Mouse (Mus musculus) embryonic facial prominence, embryonic 12.5 days (tissue): ENCODE results near the gene Mbd5. TPM values are rescaled to one million over a fixed set of nuclear protein-coding genes. Genes with fewer than 3 reads are reported as not detected.

ENCODE experiments used
- ATAC-seq: fragments of 200-750 bp; cut with Nextera tagmentation; 2 replicates; pipeline ENCODE4 v1.8.0; 2017; ENCODE audit not compliant: insufficient number of reproducible peaks, insufficient read depth, low FRiP score, low TSS enrichment
- H3K27ac ChIP-seq: fragments of 300-500 bp; sonication (generic); 2 replicates; pipeline ENCODE4 v1.5.1; 2016; ENCODE audit warnings: mild to moderate bottlenecking
- H3K27me3 ChIP-seq: fragments of 300-500 bp; sonication (generic); 2 replicates; pipeline ENCODE4 v1.6.1; 2016; ENCODE audit warnings: mild to moderate bottlenecking, moderate library complexity
- H3K36me3 ChIP-seq: fragments of 300-500 bp; sonication (generic); 2 replicates; pipeline ENCODE4 v1.6.1; 2016; ENCODE audit warnings: mild to moderate bottlenecking
- H3K4me1 ChIP-seq: fragments of 300-500 bp; sonication (generic); 2 replicates; pipeline ENCODE4 v1.6.1; 2016
- H3K4me2 ChIP-seq: fragments of 300-500 bp; sonication (generic); replicated peaks from 2 replicates; pipeline ENCODE4 v1.6.1; 2016; ENCODE audit warnings: mild to moderate bottlenecking, moderate library complexity
- H3K4me3 ChIP-seq: fragments of 300-500 bp; sonication (generic); 2 replicates; pipeline ENCODE4 v1.5.1; 2016; ENCODE audit warnings: mild to moderate bottlenecking
- H3K9ac ChIP-seq: fragments of 300-500 bp; sonication (generic); 2 replicates; pipeline ENCODE4 v1.6.1; 2016; ENCODE audit warnings: mild to moderate bottlenecking, moderate library complexity
- H3K9me3 ChIP-seq: fragments of 300-500 bp; sonication (generic); 2 replicates; pipeline ENCODE4 v1.6.1; 2016; ENCODE audit warnings: mild to moderate bottlenecking, moderate library complexity
- WGBS: fragments of 180-500 bp; shearing (Covaris S2); methylation state at CpG from one replicate; pipeline ENCODE4 v1.1.7; 2016; 5-methylcytosine and 5-hydroxymethylcytosine counted together
- polyA plus RNA-seq: library from polyadenylated mRNA; unstranded; fragments of >200 nt; fragmentation: Nextera tagmentation; extraction: Ambion mirVana; gene quantifications from 2 replicates; pipeline ENCODE4 v1.2.1, GENCODE M21; 2016

Gene Mbd5
- polyA plus RNA-seq, 1 experiment from 2014 or later: 29.8 TPM

DNA sequence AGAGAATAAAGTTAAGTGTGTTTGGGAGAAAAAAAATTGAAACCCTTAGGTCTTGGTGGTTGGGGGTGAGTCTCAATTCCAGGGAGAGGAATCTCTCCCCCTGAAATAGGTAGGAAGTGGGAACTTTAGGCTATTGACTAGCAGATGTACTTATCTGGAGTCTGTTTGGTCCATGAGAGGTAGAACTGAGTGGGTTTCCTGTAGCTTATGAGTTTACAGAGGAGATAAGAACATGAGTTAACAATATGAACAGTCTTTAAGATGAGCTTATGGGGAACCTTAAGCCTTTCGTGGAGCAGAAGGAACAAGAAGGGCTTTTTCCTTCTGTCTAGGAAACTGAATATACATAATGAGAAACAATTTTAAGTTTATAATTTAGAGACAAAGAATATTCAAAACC lies 404.8 kb downstream of the Mbd5 start:
- Histone ChIP-seq H3K4me1 (no peaks in the 10 kb centered on the region), H3K36me3 (no peaks in the 10 kb centered on the region), H3K27me3 (no peaks in the 10 kb centered on the region), H3K4me3 (no peak overlapping the region), H3K9ac (no peak overlapping the region), H3K27ac (no peak overlapping the region), H3K9me3 (no peaks in the 10 kb centered on the region), H3K4me2 (no peak overlapping the region)
- WGBS: 92% methylated on average over 1 of the region's 1 CpGs
- no peak for ATAC-seq

DNA sequence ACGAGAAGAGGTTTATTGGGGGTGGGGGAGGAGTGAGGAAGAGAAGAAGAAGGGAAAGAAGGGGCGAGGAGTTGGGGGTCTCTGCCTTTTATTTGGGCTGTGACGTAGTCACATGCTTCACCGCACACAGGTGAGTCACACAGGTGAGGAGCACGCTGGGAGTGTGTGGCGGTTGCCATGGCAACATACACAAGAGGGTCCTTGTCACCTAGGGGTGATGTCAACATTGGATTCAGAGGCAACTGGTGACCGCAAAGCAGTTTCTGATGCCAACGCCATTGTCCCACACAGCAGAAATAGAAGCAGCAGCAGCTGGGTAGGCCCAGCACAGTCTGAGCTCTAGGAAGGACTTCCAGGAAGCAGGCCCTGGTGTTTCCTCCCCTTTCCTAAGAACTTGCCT lies 406.6 kb downstream of the Mbd5 start:
- H3K9me3 ChIP-seq: no peaks in the 10 kb centered on the region
- H3K4me1 ChIP-seq: no peaks in the 10 kb centered on the region
- ATAC-seq: no peak
- no peak overlapping the region for H3K27ac ChIP-seq
- no peak overlapping the region for H3K4me3 ChIP-seq
- no peak overlapping the region for H3K4me2 ChIP-seq
- no peaks in the 10 kb centered on the region for H3K36me3 ChIP-seq
- no peak overlapping the region for H3K9ac ChIP-seq
- H3K27me3 ChIP-seq: no peaks in the 10 kb centered on the region
- WGBS: 86% methylated on average over 8 of the region's 8 CpGs

DNA sequence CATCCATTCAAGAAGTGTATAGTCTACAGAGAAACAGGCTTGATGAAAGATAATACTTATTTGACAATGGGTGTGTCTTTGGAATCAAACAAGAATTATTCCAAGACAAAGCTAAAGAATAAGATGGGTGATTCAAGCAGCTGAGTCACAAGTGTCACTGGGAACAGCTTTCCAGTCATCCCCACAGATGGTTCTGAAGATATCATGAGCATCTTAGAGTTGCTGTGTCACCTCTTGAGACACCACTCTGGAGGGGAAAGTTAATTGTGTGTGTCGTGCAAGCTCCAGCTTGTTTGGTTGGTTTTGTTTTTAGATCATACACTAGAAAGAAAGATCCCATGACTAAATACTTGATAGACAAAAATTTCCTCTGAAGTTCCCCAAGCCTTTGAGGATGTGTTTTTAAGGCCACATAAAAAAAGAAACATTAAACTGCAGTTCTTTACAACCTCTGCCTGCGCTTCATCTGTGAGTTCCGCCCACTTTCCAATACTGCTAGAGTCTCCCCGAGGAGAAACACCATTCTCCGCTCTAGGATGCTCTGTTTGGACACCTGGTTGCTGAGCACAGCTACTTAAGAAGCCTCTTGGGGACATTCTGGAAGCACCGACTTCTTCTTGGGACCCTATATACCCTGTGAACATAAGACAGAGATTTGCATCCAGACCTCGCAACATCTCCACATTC lies 409.0 kb downstream of the Mbd5 start:
- no peak for ATAC-seq
- Histone ChIP-seq H3K9me3 (no peaks in the 10 kb centered on the region), H3K4me2 (no peak overlapping the region), H3K4me3 (no peak overlapping the region), H3K36me3 (no peaks in the 10 kb centered on the region), H3K27me3 (no peaks in the 10 kb centered on the region), H3K9ac (no peak overlapping the region), H3K27ac (no peak overlapping the region), H3K4me1 (no peaks in the 10 kb centered on the region)
- 82% methylated on average over 7 of the region's 7 CpGs for WGBS

DNA sequence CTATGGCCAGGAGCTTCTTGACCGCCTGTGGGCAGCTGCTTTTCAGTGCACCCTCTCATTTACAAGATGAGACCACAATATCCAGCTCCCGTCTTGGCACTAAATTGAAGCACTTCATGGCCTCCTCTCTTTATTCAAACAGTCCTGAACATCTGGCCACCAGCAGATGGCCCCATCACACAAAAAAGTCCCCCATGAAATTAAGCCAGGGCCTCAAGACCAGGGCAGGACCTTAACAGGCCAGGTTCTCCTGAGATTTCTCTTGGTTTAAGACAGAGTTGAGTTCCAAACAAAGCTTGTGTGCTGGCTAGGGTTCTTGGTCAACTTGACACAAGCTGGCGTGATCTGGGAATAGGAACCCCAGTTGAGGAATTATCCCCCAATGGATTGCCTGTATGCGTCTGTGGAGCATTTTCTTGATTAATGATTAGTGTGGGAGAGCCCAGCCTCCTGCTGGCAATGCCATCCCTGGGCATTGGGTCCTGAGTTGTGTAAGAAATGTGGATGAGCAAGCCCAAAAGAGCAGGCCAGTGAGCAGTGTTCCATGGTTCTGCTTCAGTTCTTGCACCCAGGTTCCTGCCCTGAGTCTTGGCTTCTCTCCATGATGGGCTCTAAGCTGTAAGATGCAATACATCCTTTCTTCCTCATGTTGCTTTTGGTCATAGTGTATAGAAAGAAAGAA lies 409.7 kb downstream of the Mbd5 start:
- Histone ChIP-seq H3K9ac (no peak overlapping the region), H3K4me3 (no peak overlapping the region), H3K27ac (no peak overlapping the region), H3K27me3 (no peaks in the 10 kb centered on the region), H3K4me2 (no peak overlapping the region), H3K9me3 (no peaks in the 10 kb centered on the region), H3K4me1 (no peaks in the 10 kb centered on the region), H3K36me3 (no peaks in the 10 kb centered on the region)
- WGBS: 63% methylated on average over 4 of the region's 4 CpGs
- no peak for ATAC-seq

DNA sequence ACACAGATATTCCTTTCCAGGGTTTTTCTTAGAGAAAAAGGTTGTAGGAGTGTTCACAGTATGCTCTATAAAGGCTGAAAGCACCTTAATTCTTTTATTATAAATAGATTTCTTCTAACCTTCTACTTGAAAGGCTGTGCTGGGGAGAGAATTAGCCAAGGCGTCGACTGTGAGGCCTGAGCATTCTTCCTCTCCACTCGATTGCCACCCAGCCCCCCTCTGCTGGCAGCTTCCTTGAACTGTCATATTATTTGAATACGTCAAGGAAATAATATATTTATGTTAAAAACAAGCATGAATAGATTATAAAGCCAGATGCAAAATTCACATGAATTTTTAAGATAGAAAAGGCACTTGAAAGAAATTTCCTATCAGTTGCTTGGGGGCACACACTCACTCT lies 410.4 kb downstream of the Mbd5 start:
- H3K27ac ChIP-seq: no peak overlapping the region
- no peak overlapping the region for H3K4me3 ChIP-seq
- H3K9me3 ChIP-seq: no peaks in the 10 kb centered on the region
- no peak overlapping the region for H3K4me2 ChIP-seq
- ATAC-seq: no peak
- 81% methylated on average over 4 of the region's 4 CpGs for whole genome bisulfite sequencing
- no peaks in the 10 kb centered on the region for H3K4me1 ChIP-seq
- no peak overlapping the region for H3K9ac ChIP-seq
- H3K27me3 ChIP-seq: no peaks in the 10 kb centered on the region
- no peaks in the 10 kb centered on the region for H3K36me3 ChIP-seq

DNA sequence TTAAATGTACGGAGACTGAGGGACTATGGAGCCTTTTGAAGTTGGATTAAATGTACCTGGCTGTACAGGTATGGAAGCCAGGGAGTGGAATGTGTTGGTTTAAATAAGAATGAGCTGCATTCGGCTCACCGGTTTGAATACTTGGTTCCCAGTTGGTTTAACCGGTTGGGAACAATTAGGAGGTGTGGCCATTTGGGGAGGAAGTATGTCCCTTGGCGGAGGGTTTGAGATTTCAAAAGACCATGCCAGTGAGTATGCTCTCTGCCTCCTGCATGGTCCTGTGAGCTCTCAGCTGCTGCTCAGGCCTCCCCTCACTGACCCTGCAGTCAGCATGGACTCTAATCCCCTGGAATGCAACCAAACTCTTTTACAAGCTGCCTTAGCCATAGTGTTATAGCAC lies 415.2 kb downstream of the Mbd5 start:
- no peak overlapping the region for H3K27ac ChIP-seq
- no peak for ATAC-seq
- H3K27me3 ChIP-seq: no peaks in the 10 kb centered on the region
- H3K9me3 ChIP-seq: no peaks in the 10 kb centered on the region
- H3K4me3 ChIP-seq: no peak overlapping the region
- H3K4me2 ChIP-seq: no peak overlapping the region
- H3K9ac ChIP-seq: no peak overlapping the region
- H3K4me1 ChIP-seq: no peaks in the 10 kb centered on the region
- H3K36me3 ChIP-seq: no peaks in the 10 kb centered on the region
- WGBS: 22% methylated on average over 5 of the region's 5 CpGs

DNA sequence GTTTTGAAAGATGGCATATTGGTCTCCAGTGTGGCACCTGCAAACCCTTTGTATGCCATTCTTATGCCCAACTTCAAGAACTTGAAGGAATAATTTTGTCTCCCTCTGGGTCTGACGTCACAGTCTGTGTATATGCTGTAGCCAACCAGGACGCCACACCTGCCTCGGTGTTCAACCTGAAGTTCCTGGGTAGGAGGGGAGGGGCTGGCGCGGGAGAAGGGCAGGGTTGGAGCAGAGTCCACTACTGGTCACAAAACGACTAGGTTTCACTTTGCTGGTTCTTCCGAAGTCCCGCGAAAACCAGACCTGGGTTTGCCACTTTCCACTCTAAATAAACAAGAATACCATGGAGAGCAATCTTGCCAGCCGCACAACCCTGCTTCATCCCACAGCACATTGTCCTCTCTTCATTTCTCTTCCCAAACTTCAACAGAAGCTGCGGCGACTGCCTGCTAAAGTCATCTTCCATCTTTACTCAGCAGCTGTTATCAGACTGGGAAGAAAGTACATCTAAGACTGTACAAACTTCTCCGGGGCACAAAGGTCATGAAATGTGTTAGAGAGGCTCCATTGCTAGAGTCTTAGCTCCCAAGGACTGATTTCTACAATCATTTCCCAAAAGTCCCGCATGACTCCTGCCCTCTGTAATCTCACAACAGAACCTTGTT lies 417.7 kb downstream of the Mbd5 start:
- H3K9ac ChIP-seq: no peak overlapping the region
- 87% methylated on average over 14 of the region's 14 CpGs for WGBS
- H3K4me2 ChIP-seq: no peak overlapping the region
- H3K4me3 ChIP-seq: no peak overlapping the region
- no peak overlapping the region for H3K27ac ChIP-seq
- no peaks in the 10 kb centered on the region for H3K27me3 ChIP-seq
- no peaks in the 10 kb centered on the region for H3K36me3 ChIP-seq
- H3K4me1 ChIP-seq: no peaks in the 10 kb centered on the region
- ATAC-seq: no peak
- H3K9me3 ChIP-seq: no peaks in the 10 kb centered on the region

DNA sequence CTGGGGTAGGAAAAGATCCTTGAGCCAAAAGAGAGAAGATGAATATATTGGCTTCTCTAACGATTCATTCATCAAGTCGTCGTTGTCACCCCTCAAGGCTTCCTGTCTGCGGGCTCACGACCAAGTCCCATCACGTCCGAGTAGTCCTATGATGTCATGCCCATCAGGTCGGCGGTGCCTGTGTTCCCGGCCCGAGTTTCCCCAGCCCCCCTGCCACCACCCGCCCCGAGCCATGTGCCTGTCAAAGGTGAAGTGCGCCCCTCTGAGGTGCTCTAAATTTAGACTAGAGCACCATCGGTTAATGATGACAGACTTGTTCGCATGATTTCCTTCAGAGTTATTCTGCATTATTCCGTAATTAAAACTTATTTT lies 418.2 kb downstream of the Mbd5 start:
- no peak overlapping the region for H3K9ac ChIP-seq
- 76% methylated on average over 17 of the region's 17 CpGs for WGBS
- H3K4me3 ChIP-seq: no peak overlapping the region
- H3K9me3 ChIP-seq: no peaks in the 10 kb centered on the region
- H3K36me3 ChIP-seq: no peaks in the 10 kb centered on the region
- H3K4me2 ChIP-seq: no peak overlapping the region
- ATAC-seq: no peak
- no peaks in the 10 kb centered on the region for H3K27me3 ChIP-seq
- H3K4me1 ChIP-seq: no peaks in the 10 kb centered on the region
- H3K27ac ChIP-seq: no peak overlapping the region

DNA sequence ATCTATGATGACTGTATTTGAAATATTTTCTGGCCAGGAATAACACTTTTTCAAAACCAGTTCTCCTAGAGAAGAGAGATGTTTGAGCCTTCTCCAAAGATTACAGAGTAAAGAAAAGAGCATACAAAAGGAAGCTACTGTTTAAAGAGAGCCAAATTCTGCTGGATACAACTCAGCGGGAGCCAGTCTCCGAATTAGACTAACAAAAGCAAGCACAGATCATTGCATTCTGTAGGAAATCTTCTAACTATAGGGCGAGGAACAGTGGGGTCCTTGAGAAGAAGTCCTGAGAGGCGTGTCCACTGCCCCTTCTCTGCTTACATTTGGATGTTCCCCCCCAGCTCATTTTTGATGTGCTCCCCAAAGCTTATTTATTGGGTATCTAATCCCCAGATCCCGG lies 422.3 kb downstream of the Mbd5 start:
- no peaks in the 10 kb centered on the region for H3K9me3 ChIP-seq
- H3K36me3 ChIP-seq: no peaks in the 10 kb centered on the region
- no peak overlapping the region for H3K27ac ChIP-seq
- H3K27me3 ChIP-seq: no peaks in the 10 kb centered on the region
- no peak for ATAC-seq
- H3K9ac ChIP-seq: no peak overlapping the region
- no peaks in the 10 kb centered on the region for H3K4me1 ChIP-seq
- no peak overlapping the region for H3K4me3 ChIP-seq
- 56% methylated on average over 5 of the region's 5 CpGs for WGBS
- no peak overlapping the region for H3K4me2 ChIP-seq

DNA sequence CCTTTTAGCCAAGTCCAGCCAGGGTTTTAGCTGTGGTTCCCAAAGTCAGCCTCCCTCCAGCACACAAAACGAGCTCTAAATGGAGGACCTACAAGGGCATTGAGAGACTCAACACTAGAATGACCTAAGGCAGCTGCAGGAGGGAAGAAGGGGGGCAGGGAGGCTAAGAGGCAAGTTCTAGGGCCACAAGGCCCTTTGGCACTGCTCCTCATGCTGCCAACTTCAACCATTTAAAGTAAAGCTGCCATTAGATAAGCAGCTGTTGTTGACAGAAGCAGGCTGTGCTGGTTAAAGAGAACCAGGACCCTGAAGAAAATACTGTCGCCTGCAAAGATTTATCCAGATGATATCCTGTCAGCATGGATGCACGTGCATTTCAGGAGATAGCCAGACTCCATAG lies 423.3 kb downstream of the Mbd5 start:
- ATAC-seq: no peak
- no peak overlapping the region for H3K27ac ChIP-seq
- no peaks in the 10 kb centered on the region for H3K27me3 ChIP-seq
- no peaks in the 10 kb centered on the region for H3K36me3 ChIP-seq
- no peaks in the 10 kb centered on the region for H3K4me1 ChIP-seq
- H3K4me2 ChIP-seq: no peak overlapping the region
- no peaks in the 10 kb centered on the region for H3K9me3 ChIP-seq
- WGBS: 53% methylated on average over 3 of the region's 3 CpGs
- no peak overlapping the region for H3K9ac ChIP-seq
- no peak overlapping the region for H3K4me3 ChIP-seq
